Mouse (Mus musculus) urinary bladder, postnatal 14 days (tissue): Measurements from ENCODE around the gene Zmpste24.

ENCODE experiments used
- DNase-seq: peaks from one replicate; pipeline ENCODE4 v3.0.0; 2021; ENCODE audit warnings: low spot score

Gene Zmpste24

GRCm38 (mm10) chr4:121031440-121031839 is 66.6 kb downstream of the Zmpste24 start:
- no peak for DNase-seq

GRCm38 (mm10) chr4:121029632-121030031 is 68.4 kb downstream of the Zmpste24 start:
- no peak for DNase-seq

- peak; percentile 47 for DNase-seq
These were observed 69.2 kb downstream of the Zmpste24 start for GRCm38 (mm10) chr4:121028659-121029392.

- DNase-seq = no peak
These were observed 69.9 kb downstream of the Zmpste24 start for GRCm38 (mm10) chr4:121028146-121028545.

GRCm38 (mm10) chr4:121025681-121026080 is 72.4 kb downstream of the Zmpste24 start:
- DNase-seq = no peak

GRCm38 (mm10) chr4:121023941-121024340 is 74.1 kb downstream of the Zmpste24 start:
- peak; percentile 56 for DNase-seq

GRCm38 (mm10) chr4:121023464-121023863 is 74.6 kb downstream of the Zmpste24 start:
- DNase-seq = no peak

- no peak for DNase-seq
These were observed 76.1 kb downstream of the Zmpste24 start for GRCm38 (mm10) chr4:121021911-121022310.

- peak; percentile 31 for DNase-seq
These were observed 77.8 kb downstream of the Zmpste24 start for GRCm38 (mm10) chr4:121020040-121020790.

- DNase-seq = no peak
These were observed 79.8 kb downstream of the Zmpste24 start for GRCm38 (mm10) chr4:121018250-121018649.

GRCm38 (mm10) chr4:121016928-121017657 is 80.9 kb downstream of the Zmpste24 start, which contains the start of gene Smap2:
Smap2 (minus strand) TSS chr4:121017247.
- peak; percentile 99 for DNase-seq

- peak; percentile 30 for DNase-seq
These were observed 81.8 kb downstream of the Zmpste24 start for GRCm38 (mm10) chr4:121016021-121016898.

- DNase-seq = no peak
These were observed 82.8 kb downstream of the Zmpste24 start for GRCm38 (mm10) chr4:121015268-121015659.

- no peak for DNase-seq
These were observed 83.3 kb downstream of the Zmpste24 start for GRCm38 (mm10) chr4:121014594-121015267.

- no peak for DNase-seq
These were observed 87.1 kb downstream of the Zmpste24 start for GRCm38 (mm10) chr4:121010770-121011549.
